Mouse (Mus musculus): Measurements from ENCODE around the gene Irf5.
"Not testable (repeated sequence)": the region's sequence is repeated elsewhere in the genome, so short reads cannot be mapped to it uniquely, and the experiment has no call there.

Gene Irf5

GRCm38 (mm10) chr6:29527361-29528164 lies 1.1 kb downstream of the Irf5 start:
- DNase-seq = peak; percentile 90

- peak; percentile 91 for DNase-seq
These were observed 1.7 kb downstream of the Irf5 start for GRCm38 (mm10) chr6:29528165-29528505.

- DNase-seq = peak; percentile 96
These were observed 2.4 kb downstream of the Irf5 start for GRCm38 (mm10) chr6:29528561-29529443.

GRCm38 (mm10) chr6:29529444-29529820 lies 3.0 kb downstream of the Irf5 start:
- no peak for DNase-seq

GRCm38 (mm10) chr6:29530050-29530449 lies 3.6 kb downstream of the Irf5 start:
- DNase-seq = peak; percentile 91

GRCm38 (mm10) chr6:29535316-29535715 lies 8.9 kb downstream of the Irf5 start:
- peak; percentile 95 for DNase-seq

- DNase-seq = peak; percentile 95
These were observed 10.3 kb downstream of the Irf5 start for GRCm38 (mm10) chr6:29536651-29537193.

- DNase-seq = peak; percentile 89
These were observed 10.8 kb downstream of the Irf5 start for GRCm38 (mm10) chr6:29537221-29537620.

GRCm38 (mm10) chr6:29539502-29539901 lies 13.1 kb downstream of the Irf5 start:
- no peak for DNase-seq

- no peak for DNase-seq
These were observed 13.8 kb downstream of the Irf5 start for GRCm38 (mm10) chr6:29540223-29540622.

GRCm38 (mm10) chr6:29540956-29541355 lies 14.5 kb downstream of the Irf5 start:
- DNase-seq = no peak

GRCm38 (mm10) chr6:29545611-29546010 lies 19.2 kb downstream of the Irf5 start:
- DNase-seq = no peak

- DNase-seq = no peak
These were observed 21.2 kb downstream of the Irf5 start for GRCm38 (mm10) chr6:29547582-29547981.

- no peak for DNase-seq
These were observed 21.7 kb downstream of the Irf5 start for GRCm38 (mm10) chr6:29548086-29548485.

- DNase-seq = no peak
These were observed 26.1 kb downstream of the Irf5 start for GRCm38 (mm10) chr6:29552526-29552925.

GRCm38 (mm10) chr6:29557112-29557511 lies 30.7 kb downstream of the Irf5 start:
- no peak for DNase-seq

- DNase-seq = not testable (repeated sequence)
These were observed 50.0 kb downstream of the Irf5 start for GRCm38 (mm10) chr6:29576388-29576787.

- DNase-seq = no peak
These were observed 54.3 kb downstream of the Irf5 start for GRCm38 (mm10) chr6:29580770-29581169.

GRCm38 (mm10) chr6:29581202-29581601 lies 54.8 kb downstream of the Irf5 start:
- DNase-seq = no peak

All from heart, adult 11 months (tissue).